Mouse (Mus musculus) neural tube, embryonic 11.5 days (tissue): ENCODE results near the gene Ttn. TPM values are rescaled to one million over a fixed set of nuclear protein-coding genes. Genes with fewer than 3 reads are reported as not detected.

ENCODE experiments used
- ATAC-seq: fragments of 200-750 bp; cut with Nextera tagmentation; 2 replicates; pipeline ENCODE4 v1.8.0; 2017; ENCODE audit warnings: moderate number of reproducible peaks, mild to moderate bottlenecking, moderate TSS enrichment, moderate library complexity; ENCODE audit not compliant: insufficient read depth, low FRiP score, low TSS enrichment
- DNase-seq: peaks from one replicate; pipeline ENCODE4 v3.0.0-alpha.2; 2015; ENCODE audit warnings: low spot score
- H3K27ac ChIP-seq: fragments of 300-500 bp; sonication (generic); 2 replicates; pipeline ENCODE4 v1.5.1; 2014; ENCODE audit warnings: low read depth, mild to moderate bottlenecking, low read length
- H3K27me3 ChIP-seq: fragments of 300-500 bp; sonication (generic); 2 replicates; pipeline ENCODE4 v1.6.1; 2014; ENCODE audit warnings: mild to moderate bottlenecking, low read length, mixed read lengths; ENCODE audit not compliant: control insufficient read depth, insufficient read depth
- H3K36me3 ChIP-seq: fragments of 300-500 bp; sonication (generic); 2 replicates; pipeline ENCODE4 v1.6.1; 2014; ENCODE audit warnings: mild to moderate bottlenecking, low read length, moderate library complexity, mixed read lengths; ENCODE audit not compliant: control insufficient read depth, insufficient read depth
- H3K4me1 ChIP-seq: fragments of 300-500 bp; sonication (generic); 2 replicates; pipeline ENCODE4 v1.6.1; 2014; ENCODE audit warnings: low read length, mixed read lengths; ENCODE audit not compliant: control insufficient read depth, insufficient read depth
- H3K4me2 ChIP-seq: fragments of 300-500 bp; sonication (generic); 2 replicates; pipeline ENCODE4 v1.6.1; 2014; ENCODE audit warnings: low read depth, mild to moderate bottlenecking, moderate library complexity
- H3K4me3 ChIP-seq: fragments of 300-500 bp; sonication (generic); 2 replicates; pipeline ENCODE4 v1.5.1; 2014; ENCODE audit warnings: low read depth, low read length
- H3K9ac ChIP-seq: fragments of 300-500 bp; sonication (generic); 2 replicates; pipeline ENCODE4 v1.6.1; 2014; ENCODE audit warnings: mild to moderate bottlenecking, low read length
- H3K9me3 ChIP-seq: fragments of 300-500 bp; sonication (generic); 2 replicates; pipeline ENCODE4 v1.6.1; 2016; ENCODE audit warnings: low read length; ENCODE audit not compliant: control insufficient read depth
- WGBS: fragments of 180-500 bp; shearing (Covaris S2); extraction: QIAGEN DNeasy Blood & Tissue Kit; methylation state at CpG from one replicate; pipeline ENCODE4 v1.1.7; 2014; 5-methylcytosine and 5-hydroxymethylcytosine counted together
- polyA plus RNA-seq: library from polyadenylated mRNA; unstranded; fragments of >200 nt; fragmentation: Nextera tagmentation; extraction: Ambion mirVana; gene quantifications from 2 replicates; pipeline ENCODE4 v1.2.1, GENCODE M21; 2014

The Ttn gene
- polyA plus RNA-seq, 1 experiment from 2014 or later = 14.6 TPM

- no peaks in the 10 kb centered on the region for H3K36me3 ChIP-seq
- H3K4me2 ChIP-seq = no peak overlapping the region
- H3K9ac ChIP-seq = no peak overlapping the region
- H3K27ac ChIP-seq = no peak overlapping the region
- no peaks in the 10 kb centered on the region for H3K9me3 ChIP-seq
- H3K4me1 ChIP-seq = no peaks in the 10 kb centered on the region
- no peak overlapping the region for H3K4me3 ChIP-seq
- H3K27me3 ChIP-seq = no peaks in the 10 kb centered on the region
- ATAC-seq (no peak), DNase-seq (no peak)
- WGBS = 93% methylated on average over 11 of the region's 11 CpGs
These were observed 82.5 kb downstream of the Ttn start for GRCm38 (mm10) chr2:76899886-76900285.

DNA sequence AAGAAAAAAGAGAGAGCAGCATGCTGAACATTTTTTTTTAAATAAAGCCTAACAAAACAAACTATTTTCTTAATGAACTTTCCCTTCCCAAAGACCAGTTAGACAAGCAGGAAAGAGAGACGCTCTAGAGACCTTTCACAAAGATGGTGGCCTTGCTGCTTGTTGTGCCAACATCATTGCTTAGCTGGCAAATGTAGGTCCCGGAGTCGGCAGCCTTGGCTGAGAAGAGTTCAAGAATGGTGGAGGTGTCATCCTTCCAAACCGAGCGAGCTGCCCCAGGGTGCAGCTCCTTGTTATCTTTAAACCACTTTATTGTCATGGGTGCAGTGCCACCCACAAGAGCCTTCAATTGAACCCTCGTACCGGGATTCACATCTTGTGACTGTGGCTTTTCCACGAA is 85.4 kb downstream of the Ttn start:
- DNase-seq (no peak), ATAC-seq (no peak)
- Histone ChIP-seq H3K9ac (no peak overlapping the region), H3K4me1 (no peaks in the 10 kb centered on the region), H3K36me3 (no peaks in the 10 kb centered on the region), H3K4me3 (no peak overlapping the region), H3K27me3 (no peaks in the 10 kb centered on the region), H3K4me2 (no peak overlapping the region), H3K27ac (no peak overlapping the region), H3K9me3 (no peaks in the 10 kb centered on the region)
- WGBS = 87% methylated on average over 8 of the region's 8 CpGs

DNA sequence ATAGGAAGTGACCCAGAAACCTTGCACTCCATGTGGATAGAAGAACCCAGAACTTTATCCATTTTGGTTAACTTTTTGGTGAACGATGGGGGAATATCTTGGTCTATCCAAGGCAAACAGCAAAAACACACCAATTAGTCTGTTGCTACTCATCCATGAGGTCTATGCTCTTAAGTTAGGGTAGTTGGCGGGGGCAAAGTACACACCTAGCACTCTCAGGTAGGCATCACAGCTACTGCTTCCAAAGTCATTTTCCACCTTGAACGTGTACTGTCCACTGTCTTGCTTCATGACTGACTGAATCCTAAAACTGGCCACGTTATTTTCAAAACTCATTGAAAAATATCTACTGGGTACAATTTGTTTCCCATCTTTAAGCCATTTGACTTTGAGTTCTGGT is 87.0 kb downstream of the Ttn start:
- no peak overlapping the region for H3K27ac ChIP-seq
- no peak overlapping the region for H3K4me3 ChIP-seq
- no peaks in the 10 kb centered on the region for H3K9me3 ChIP-seq
- 89% methylated on average over 4 of the region's 4 CpGs for WGBS
- no peak overlapping the region for H3K4me2 ChIP-seq
- DNase-seq (no peak), ATAC-seq (no peak)
- no peak overlapping the region for H3K9ac ChIP-seq
- H3K36me3 ChIP-seq = no peaks in the 10 kb centered on the region
- no peaks in the 10 kb centered on the region for H3K4me1 ChIP-seq
- H3K27me3 ChIP-seq = no peaks in the 10 kb centered on the region

GRCm38 (mm10) chr2:76888721-76889120 is 93.6 kb downstream of the Ttn start:
- Histone ChIP-seq H3K9me3 (no peaks in the 10 kb centered on the region), H3K4me1 (no peaks in the 10 kb centered on the region), H3K27me3 (no peaks in the 10 kb centered on the region), H3K4me2 (no peak overlapping the region), H3K9ac (no peak overlapping the region), H3K36me3 (no peaks in the 10 kb centered on the region), H3K4me3 (no peak overlapping the region), H3K27ac (no peak overlapping the region)
- no peak for ATAC-seq
- WGBS = 90% methylated on average over 7 of the region's 7 CpGs
- DNase-seq = no peak

GRCm38 (mm10) chr2:76885855-76886254 is 96.5 kb downstream of the Ttn start:
- H3K4me3 ChIP-seq = no peak overlapping the region
- no peak overlapping the region for H3K27ac ChIP-seq
- no peak overlapping the region for H3K9ac ChIP-seq
- H3K36me3 ChIP-seq = no peaks in the 10 kb centered on the region
- whole genome bisulfite sequencing = 87% methylated on average over 13 of the region's 13 CpGs
- no peak for DNase-seq
- H3K4me2 ChIP-seq = no peak overlapping the region
- H3K9me3 ChIP-seq = no peaks in the 10 kb centered on the region
- H3K27me3 ChIP-seq = no peaks in the 10 kb centered on the region
- no peak for ATAC-seq
- no peaks in the 10 kb centered on the region for H3K4me1 ChIP-seq

GRCm38 (mm10) chr2:76881406-76881805 is 100.9 kb downstream of the Ttn start:
- Histone ChIP-seq H3K4me2 (no peak overlapping the region), H3K27me3 (no peaks in the 10 kb centered on the region), H3K9me3 (no peaks in the 10 kb centered on the region), H3K27ac (no peak overlapping the region), H3K9ac (no peak overlapping the region), H3K4me1 (no peaks in the 10 kb centered on the region), H3K4me3 (no peak overlapping the region), H3K36me3 (no peaks in the 10 kb centered on the region)
- no peak for ATAC-seq
- WGBS = 93% methylated on average over 12 of the region's 12 CpGs
- no peak for DNase-seq

DNA sequence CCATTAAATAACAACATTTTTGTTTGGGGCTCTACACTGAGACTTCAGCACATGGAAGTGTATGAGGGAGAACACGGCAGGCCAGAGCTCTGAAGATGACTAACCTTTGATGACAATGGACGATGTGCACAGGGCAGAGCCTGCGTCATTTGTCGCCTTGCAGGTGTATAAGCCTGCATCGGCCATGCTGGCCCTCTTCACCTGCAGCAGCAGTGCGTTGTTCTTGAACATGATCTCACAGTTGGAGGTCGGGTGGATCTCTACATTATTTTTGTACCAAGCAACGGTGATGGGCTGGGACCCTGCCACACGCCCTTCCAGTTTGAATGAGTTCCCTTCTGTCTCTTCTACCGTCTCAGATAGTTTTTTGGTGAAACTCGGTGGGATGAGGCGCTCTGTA is 106.8 kb downstream of the Ttn start:
- Histone ChIP-seq H3K4me3 (no peak overlapping the region), H3K9ac (no peak overlapping the region), H3K4me2 (no peak overlapping the region), H3K27ac (no peak overlapping the region), H3K27me3 (no peaks in the 10 kb centered on the region), H3K4me1 (no peaks in the 10 kb centered on the region), H3K36me3 (no peaks in the 10 kb centered on the region), H3K9me3 (no peaks in the 10 kb centered on the region)
- no peak for DNase-seq
- WGBS = 94% methylated on average over 12 of the region's 12 CpGs
- ATAC-seq = no peak

DNA sequence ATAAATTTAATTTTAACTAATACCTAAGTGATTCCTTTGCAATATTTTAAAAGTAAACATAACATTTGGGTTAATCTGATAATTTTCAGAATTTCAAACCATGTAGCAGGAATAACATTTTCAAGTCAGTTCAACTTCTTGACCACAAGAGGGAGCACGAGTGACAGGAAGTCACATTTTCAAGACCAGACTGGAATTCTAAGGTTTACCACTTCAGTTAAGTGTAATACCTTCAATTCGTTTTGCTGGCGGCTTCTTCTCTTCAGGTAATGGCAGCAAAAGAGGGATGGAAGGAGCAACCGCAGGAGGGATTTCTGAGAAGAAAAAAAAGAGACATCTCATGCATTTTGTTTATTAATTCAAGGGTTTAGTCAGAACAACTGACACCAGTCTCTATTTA is 115.4 kb downstream of the Ttn start:
- H3K27ac ChIP-seq = no peak overlapping the region
- H3K4me2 ChIP-seq = no peak overlapping the region
- no peaks in the 10 kb centered on the region for H3K36me3 ChIP-seq
- no peaks in the 10 kb centered on the region for H3K4me1 ChIP-seq
- H3K9ac ChIP-seq = no peak overlapping the region
- WGBS = 33% methylated on average over 4 of the region's 4 CpGs
- H3K27me3 ChIP-seq = no peaks in the 10 kb centered on the region
- H3K4me3 ChIP-seq = no peak overlapping the region
- ATAC-seq (no peak), DNase-seq (no peak)
- H3K9me3 ChIP-seq = no peaks in the 10 kb centered on the region

- Histone ChIP-seq H3K27me3 (no peaks in the 10 kb centered on the region), H3K4me1 (no peaks in the 10 kb centered on the region), H3K4me2 (no peak overlapping the region), H3K27ac (no peak overlapping the region), H3K36me3 (no peaks in the 10 kb centered on the region), H3K4me3 (no peak overlapping the region), H3K9me3 (no peaks in the 10 kb centered on the region), H3K9ac (no peak overlapping the region)
- ATAC-seq = no peak
- no peak for DNase-seq
- 84% methylated on average over 2 of the region's 2 CpGs for WGBS
These were observed 116.8 kb downstream of the Ttn start for GRCm38 (mm10) chr2:76865497-76865896.
